Mouse (Mus musculus): ENCODE data around the gene Efna1. TPM values are rescaled to one million over a fixed set of nuclear protein-coding genes. Genes with fewer than 3 reads are reported as not detected.

Efna1 gene
- total and polyA plus RNA-seq, 3 experiments = 0.05 TPM; not detected in 2

GRCm38 (mm10) chr3:89293247-89293918, 12.4 kb upstream of the Efna1 start:
- H3K4me3 ChIP-seq (ENCODE audit: low read depth, low read length) = no peak overlapping the region
- H3K9me3 ChIP-seq (replicated peaks) = no peaks in the 10 kb centered on the region
- no peaks in the 10 kb centered on the region for H3K4me1 ChIP-seq (ENCODE audit: insufficient read depth, low read depth, low read length)
- H3K27me3 ChIP-seq (ENCODE audit: insufficient read depth, low read length) = peaks cover 56% of the 10 kb centered on the region
- ATAC-seq (ENCODE audit: extremely low read depth, insufficient number of reproducible peaks, low FRiP score, poor library complexity, severe bottlenecking) = no peak
- no peak for DNase-seq (ENCODE audit: low spot score)
- TF ChIP-seq TAL1 (conservative IDR thresholded peaks at IDR 0.05; ENCODE audit: low read depth, low read length) (no peak), GATA1 (IDR thresholded peaks at IDR 0.05; ENCODE audit: borderline replicate concordance, low read length) (no peak), CTCF (IDR thresholded peaks at IDR 0.05; ENCODE audit: low read depth, low read length) (no peak), POLR2AphosphoS5 (IDR thresholded peaks at IDR 0.05; ENCODE audit: insufficient replicate concordance, low read depth, low read length) (no peak), GATA2 (IDR thresholded peaks at IDR 0.05; ENCODE audit: borderline replicate concordance, low read depth, low read length) (no peak)
- H3K36me3 ChIP-seq (replicated peaks) = no peaks in the 10 kb centered on the region

GRCm38 (mm10) chr3:89292303-89292702, 11.4 kb upstream of the Efna1 start:
- Histone ChIP-seq H3K4me3 (ENCODE audit: low read depth, low read length) (no peak overlapping the region), H3K27me3 (ENCODE audit: insufficient read depth, low read length) (peaks cover 64% of the 10 kb centered on the region), H3K36me3 (replicated peaks) (no peaks in the 10 kb centered on the region), H3K4me1 (ENCODE audit: insufficient read depth, low read depth, low read length) (no peaks in the 10 kb centered on the region), H3K9me3 (replicated peaks) (no peaks in the 10 kb centered on the region)
- no peak for TF ChIP-seq TAL1 (conservative IDR thresholded peaks at IDR 0.05; ENCODE audit: low read depth, low read length)
- no peak for TF ChIP-seq POLR2AphosphoS5 (IDR thresholded peaks at IDR 0.05; ENCODE audit: insufficient replicate concordance, low read depth, low read length)
- no peak for TF ChIP-seq CTCF (IDR thresholded peaks at IDR 0.05; ENCODE audit: low read depth, low read length)
- no peak for TF ChIP-seq GATA2 (IDR thresholded peaks at IDR 0.05; ENCODE audit: borderline replicate concordance, low read depth, low read length)
- no peak for TF ChIP-seq GATA1 (IDR thresholded peaks at IDR 0.05; ENCODE audit: borderline replicate concordance, low read length)
- no peak for DNase-seq (ENCODE audit: low spot score)
- no peak for ATAC-seq (ENCODE audit: extremely low read depth, insufficient number of reproducible peaks, low FRiP score, poor library complexity, severe bottlenecking)

GRCm38 (mm10) chr3:89291874-89292273, 10.9 kb upstream of the Efna1 start:
- TF ChIP-seq POLR2AphosphoS5 (IDR thresholded peaks at IDR 0.05; ENCODE audit: insufficient replicate concordance, low read depth, low read length) (no peak), GATA1 (IDR thresholded peaks at IDR 0.05; ENCODE audit: borderline replicate concordance, low read length) (no peak), GATA2 (IDR thresholded peaks at IDR 0.05; ENCODE audit: borderline replicate concordance, low read depth, low read length) (no peak)
- Histone ChIP-seq H3K4me3 (ENCODE audit: low read depth, low read length) (no peak overlapping the region), H3K4me1 (ENCODE audit: insufficient read depth, low read depth, low read length) (no peaks in the 10 kb centered on the region), H3K27me3 (ENCODE audit: insufficient read depth, low read length) (peaks cover 66% of the 10 kb centered on the region), H3K36me3 (replicated peaks) (no peaks in the 10 kb centered on the region), H3K9me3 (replicated peaks) (no peaks in the 10 kb centered on the region)
- DNase-seq (ENCODE audit: low spot score) (no peak), ATAC-seq (ENCODE audit: extremely low read depth, insufficient number of reproducible peaks, low FRiP score, poor library complexity, severe bottlenecking) (no peak)

- peaks cover 63% of the 10 kb centered on the region for H3K27me3 ChIP-seq (ENCODE audit: insufficient read depth, low read length)
- no peak for TF ChIP-seq POLR2AphosphoS5 (IDR thresholded peaks at IDR 0.05; ENCODE audit: insufficient replicate concordance, low read depth, low read length)
Observed at GRCm38 (mm10) chr3:89288503-89288928, 7.6 kb upstream of the Efna1 start.

GRCm38 (mm10) chr3:89287286-89287685, 6.3 kb upstream of the Efna1 start:
- TF ChIP-seq GATA1 (IDR thresholded peaks at IDR 0.05; ENCODE audit: borderline replicate concordance, low read length) (no peak), TAL1 (conservative IDR thresholded peaks at IDR 0.05; ENCODE audit: low read depth, low read length) (no peak), CTCF (IDR thresholded peaks at IDR 0.05; ENCODE audit: low read depth, low read length) (no peak), GATA2 (IDR thresholded peaks at IDR 0.05; ENCODE audit: borderline replicate concordance, low read depth, low read length) (no peak), POLR2AphosphoS5 (IDR thresholded peaks at IDR 0.05; ENCODE audit: insufficient replicate concordance, low read depth, low read length) (no peak)
- Histone ChIP-seq H3K4me1 (ENCODE audit: insufficient read depth, low read depth, low read length) (peaks cover 4% of the 10 kb centered on the region), H3K4me3 (ENCODE audit: low read depth, low read length) (no peak overlapping the region), H3K9me3 (replicated peaks) (no peaks in the 10 kb centered on the region), H3K27me3 (ENCODE audit: insufficient read depth, low read length) (peaks cover 55% of the 10 kb centered on the region), H3K36me3 (replicated peaks) (no peaks in the 10 kb centered on the region)
- DNase-seq (ENCODE audit: low spot score) (no peak), ATAC-seq (ENCODE audit: extremely low read depth, insufficient number of reproducible peaks, low FRiP score, poor library complexity, severe bottlenecking) (no peak)

More at GRCm38 (mm10) chr3:89288503-89288928, 7.6 kb upstream of the Efna1 start:
- DNase-seq (ENCODE audit: low spot score) (no peak), ATAC-seq (ENCODE audit: extremely low read depth, insufficient number of reproducible peaks, low FRiP score, poor library complexity, severe bottlenecking) (no peak)
- peaks cover 4% of the 10 kb centered on the region for H3K4me1 ChIP-seq (ENCODE audit: insufficient read depth, low read depth, low read length)
- no peak overlapping the region for H3K4me3 ChIP-seq (ENCODE audit: low read depth, low read length)
- no peaks in the 10 kb centered on the region for H3K36me3 ChIP-seq (replicated peaks)
- H3K9me3 ChIP-seq (replicated peaks) = no peaks in the 10 kb centered on the region

DNA sequence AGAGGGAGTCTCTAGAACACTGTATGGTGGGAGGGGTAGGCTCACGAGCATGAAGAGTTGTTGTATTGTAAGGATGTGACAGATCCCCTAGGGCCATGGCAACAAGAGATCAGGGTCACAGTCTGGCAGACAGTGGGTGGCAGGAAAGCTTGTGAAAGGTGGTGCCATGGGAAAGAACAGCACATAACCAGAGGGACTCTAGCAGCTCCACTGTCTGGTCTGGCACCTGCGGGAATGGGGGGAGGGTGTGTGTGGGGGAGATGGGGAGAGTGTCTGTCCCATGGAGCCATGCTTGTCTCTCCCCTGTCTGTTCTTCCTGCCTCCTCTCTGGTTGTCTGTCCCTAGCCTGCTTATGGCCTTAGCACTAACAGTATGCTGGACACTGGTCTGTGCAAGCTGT, 4.6 kb upstream of the Efna1 start:
- ATAC-seq (ENCODE audit: extremely low read depth, insufficient number of reproducible peaks, low FRiP score, poor library complexity, severe bottlenecking) (no peak), DNase-seq (ENCODE audit: low spot score) (no peak)
- Histone ChIP-seq H3K27me3 (ENCODE audit: insufficient read depth, low read length) (peaks cover 60% of the 10 kb centered on the region), H3K36me3 (replicated peaks) (no peaks in the 10 kb centered on the region), H3K4me3 (ENCODE audit: low read depth, low read length) (no peak overlapping the region), H3K4me1 (ENCODE audit: insufficient read depth, low read depth, low read length) (peaks cover 4% of the 10 kb centered on the region), H3K9me3 (replicated peaks) (no peaks in the 10 kb centered on the region)
- TF ChIP-seq GATA1 (IDR thresholded peaks at IDR 0.05; ENCODE audit: borderline replicate concordance, low read length) (no peak), CTCF (IDR thresholded peaks at IDR 0.05; ENCODE audit: low read depth, low read length) (no peak), GATA2 (IDR thresholded peaks at IDR 0.05; ENCODE audit: borderline replicate concordance, low read depth, low read length) (no peak), POLR2AphosphoS5 (IDR thresholded peaks at IDR 0.05; ENCODE audit: insufficient replicate concordance, low read depth, low read length) (no peak), TAL1 (conservative IDR thresholded peaks at IDR 0.05; ENCODE audit: low read depth, low read length) (no peak)
